Mouse (Mus musculus) MEL (cell line): Measurements from ENCODE around the gene Ring1.

Experiments
- CTCF ChIP-seq, 3 experiments: IDR thresholded peaks in 2 of 3; conservative IDR thresholded peaks in 1 of 3; 2 replicates each; pipeline ENCODE4 v1.5.1; 2011 to 2012; ENCODE audit warnings: low read length in 3 of 3, low read depth in 2 of 3, mild to moderate bottlenecking in 2 of 3, improper control_type of control experiment in 1 of 3, inconsistent platforms in 1 of 3, mixed read lengths in 1 of 3, moderate library complexity in 1 of 3; ENCODE audit not compliant: control insufficient read depth in 1 of 3, insufficient read depth in 1 of 3, poor library complexity in 1 of 3, severe bottlenecking in 1 of 3
- EP300 ChIP-seq, 2 experiments: IDR thresholded peaks; 2 replicates each; pipeline ENCODE4 v1.6.1; 2011; ENCODE audit warnings: improper control_type of control experiment in 2 of 2, low read length in 2 of 2, low read depth in 1 of 2, mild to moderate bottlenecking in 1 of 2
- MAX ChIP-seq: IDR thresholded peaks from 2 replicates; pipeline ENCODE4 v1.6.1; 2011; ENCODE audit warnings: low read length, improper control_type of control experiment
- POLR2A ChIP-seq, 2 experiments: IDR thresholded peaks; 2 replicates each; pipeline ENCODE4 v1.6.1; 2011 to 2012; ENCODE audit warnings: low read length in 2 of 2, mild to moderate bottlenecking in 2 of 2, control low read depth in 1 of 2, improper control_type of control experiment in 1 of 2, low read depth in 1 of 2, moderate library complexity in 1 of 2; ENCODE audit not compliant: control insufficient read depth in 1 of 2, insufficient read depth in 1 of 2, poor library complexity in 1 of 2
- POLR2AphosphoS2 ChIP-seq: IDR thresholded peaks from 2 replicates; pipeline ENCODE4 v1.6.1; 2011; ENCODE audit warnings: low read length, improper control_type of control experiment
- POLR2AphosphoS5 ChIP-seq: IDR thresholded peaks from 2 replicates; pipeline ENCODE4 v1.6.1; 2012; ENCODE audit warnings: low read depth, borderline replicate concordance, mild to moderate bottlenecking, inconsistent platforms, low read length, moderate library complexity, mixed read lengths
- TCF12 ChIP-seq: IDR thresholded peaks from 2 replicates; pipeline ENCODE4 v1.6.1; 2014; ENCODE audit warnings: low read depth, mild to moderate bottlenecking, inconsistent platforms, low read length, improper control_type of control experiment, moderate library complexity

GRCm38 (mm10) chr17:34033441-34033840 lies 9.0 kb upstream of the Ring1 start:
- TF ChIP-seq MAX (no peak), CTCF (IDR thresholded peaks at IDR 0.05 in 2 of 3, conservative IDR thresholded peaks at IDR 0.05 in 1 of 3; ENCODE audit: control insufficient read depth in 1 of 3, insufficient read depth in 1 of 3, low read depth in 2 of 3, low read length in 3 of 3, poor library complexity in 1 of 3, severe bottlenecking in 1 of 3) (no peak), POLR2AphosphoS2 (no peak), POLR2AphosphoS5 (no peak), EP300 (IDR thresholded peaks at IDR 0.05; ENCODE audit: low read depth in 1 of 2, low read length in 2 of 2) (no peak), TCF12 (no peak), POLR2A (IDR thresholded peaks at IDR 0.05; ENCODE audit: control insufficient read depth in 1 of 2, insufficient read depth in 1 of 2, low read depth in 1 of 2, low read length in 2 of 2, poor library complexity in 1 of 2) (no peak)
